Mouse (Mus musculus) midbrain, postnatal 0 days (tissue): ENCODE measurements at regions not wholly inside any gene's neighbourhood (a gene's known extent, or its start where the extent isn't known, plus 50 kb on each side); places are given as distances from the start of the nearest gene placed in this dataset.

Source experiments
- ATAC-seq: fragments of 200-750 bp; cut with Nextera tagmentation; 2 replicates; pipeline ENCODE4 v1.8.0; 2017; ENCODE audit warnings: moderate number of reproducible peaks, mild to moderate bottlenecking, moderate TSS enrichment, moderate library complexity; ENCODE audit not compliant: low FRiP score
- DNase-seq: peaks from one replicate; pipeline ENCODE4 v3.0.0-alpha.2; 2015; ENCODE audit warnings: low spot score
- H3K27ac ChIP-seq: fragments of 300-500 bp; sonication (generic); 2 replicates; pipeline ENCODE4 v1.5.1; 2014; ENCODE audit warnings: low read depth, mild to moderate bottlenecking, low read length, mixed read lengths
- H3K27me3 ChIP-seq: fragments of 300-500 bp; sonication (generic); 2 replicates; pipeline ENCODE4 v1.6.1; 2014; ENCODE audit warnings: low read length, control low read depth, mixed read lengths; ENCODE audit not compliant: insufficient read depth
- H3K36me3 ChIP-seq: fragments of 300-500 bp; sonication (generic); 2 replicates; pipeline ENCODE4 v1.6.1; 2014; ENCODE audit warnings: low read length, control low read depth, mixed read lengths; ENCODE audit not compliant: insufficient read depth
- H3K4me1 ChIP-seq: fragments of 300-500 bp; sonication (generic); 2 replicates; pipeline ENCODE4 v1.6.1; 2014; ENCODE audit warnings: mild to moderate bottlenecking, control low read depth, antibody characterized with exemption, low read length, mixed read lengths; ENCODE audit not compliant: insufficient read depth
- H3K4me2 ChIP-seq: fragments of 300-500 bp; sonication (generic); 2 replicates; pipeline ENCODE4 v1.6.1; 2014; ENCODE audit warnings: low read depth, mild to moderate bottlenecking, low read length, mixed read lengths; ENCODE audit not compliant: poor library complexity, severe bottlenecking
- H3K4me3 ChIP-seq: fragments of 300-500 bp; sonication (generic); 2 replicates; pipeline ENCODE4 v1.5.1; 2014; ENCODE audit warnings: low read depth, mild to moderate bottlenecking, low read length, moderate library complexity
- H3K9ac ChIP-seq: fragments of 300-500 bp; sonication (generic); replicated peaks from 2 replicates; pipeline ENCODE4 v1.6.1; 2014; ENCODE audit warnings: mild to moderate bottlenecking, low read length, moderate library complexity, mixed read lengths; ENCODE audit not compliant: poor library complexity, severe bottlenecking
- H3K9me3 ChIP-seq: fragments of 300-500 bp; sonication (generic); 2 replicates; pipeline ENCODE4 v1.6.1; 2016; ENCODE audit warnings: low read length, control low read depth
- CTCF ChIP-seq: IDR thresholded peaks from 2 replicates; pipeline ENCODE4 v1.5.1; 2016; ENCODE audit warnings: antibody characterized with exemption, mild to moderate bottlenecking
- WGBS: fragments of 180-500 bp; shearing (Covaris S2); extraction: QIAGEN DNeasy Blood & Tissue Kit; methylation state at CpG from one replicate; pipeline ENCODE4 v1.1.7; 2014; 5-methylcytosine and 5-hydroxymethylcytosine counted together

GRCm38 (mm10) chr1:73702428-73702842, 421.8 kb downstream of the Tns1 start:
- Histone ChIP-seq H3K4me1 (no peaks in the 10 kb centered on the region), H3K27me3 (no peaks in the 10 kb centered on the region), H3K4me2 (no peak overlapping the region), H3K27ac (no peak overlapping the region), H3K36me3 (no peaks in the 10 kb centered on the region), H3K9ac (no peak overlapping the region), H3K9me3 (no peaks in the 10 kb centered on the region), H3K4me3 (no peak overlapping the region)
- DNase-seq (no peak), ATAC-seq (no peak)
- 75% methylated on average over 4 of the region's 4 CpGs for WGBS
- no peak for TF ChIP-seq CTCF

DNA sequence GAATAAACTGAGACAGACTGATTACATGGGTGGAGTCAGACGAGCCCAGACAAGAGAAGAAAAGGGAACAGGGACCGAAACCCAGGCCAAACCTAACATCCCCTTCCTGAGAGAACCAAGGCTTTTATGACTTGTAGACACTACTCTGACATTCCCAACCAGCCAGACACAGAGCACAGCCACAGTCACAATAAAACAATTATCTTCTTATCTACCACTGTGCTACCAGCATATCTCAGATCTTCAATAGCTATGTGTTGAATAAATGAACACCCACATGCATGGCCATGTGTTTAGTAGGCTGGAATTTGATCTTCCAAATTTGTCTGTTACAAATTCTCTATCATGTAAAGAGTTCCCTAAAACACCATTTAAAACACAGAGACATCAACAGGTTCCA, 430.7 kb downstream of the Tns1 start:
- Histone ChIP-seq H3K9ac (no peak overlapping the region), H3K4me3 (no peak overlapping the region), H3K36me3 (no peaks in the 10 kb centered on the region), H3K9me3 (no peaks in the 10 kb centered on the region), H3K27ac (no peak overlapping the region), H3K4me1 (no peaks in the 10 kb centered on the region), H3K27me3 (no peaks in the 10 kb centered on the region), H3K4me2 (no peak overlapping the region)
- WGBS, result 59% methylated on average over 2 of the region's 2 CpGs
- DNase-seq, result no peak
- TF ChIP-seq CTCF, result no peak
- no peak for ATAC-seq

DNA sequence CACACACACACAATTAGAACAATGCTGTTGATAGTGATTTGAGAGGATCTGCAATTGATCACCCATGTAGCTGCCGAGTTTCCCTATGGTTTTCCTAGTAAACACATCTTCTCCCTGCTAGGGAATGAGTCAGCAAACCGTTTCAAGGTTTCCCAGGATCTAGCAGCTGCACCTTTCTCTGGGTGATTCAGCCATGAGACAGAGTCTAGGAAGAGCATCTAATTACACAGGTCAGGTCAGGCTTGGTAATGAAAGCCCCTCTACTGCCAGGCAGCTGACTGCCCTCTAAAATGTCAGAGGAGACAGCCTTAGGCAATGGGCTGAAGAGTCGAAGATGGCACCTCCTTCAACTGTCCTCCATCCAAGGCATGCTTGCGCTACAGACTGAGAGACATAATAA, 438.5 kb downstream of the Tns1 start:
- no peak overlapping the region for H3K9ac ChIP-seq

GRCm38 (mm10) chr1:73685066-73685465, 439.2 kb downstream of the Tns1 start:
- Histone ChIP-seq H3K4me1 (no peaks in the 10 kb centered on the region), H3K4me3 (no peak overlapping the region), H3K27ac (no peak overlapping the region), H3K9me3 (no peaks in the 10 kb centered on the region), H3K27me3 (no peaks in the 10 kb centered on the region), H3K9ac (no peak overlapping the region), H3K36me3 (no peaks in the 10 kb centered on the region), H3K4me2 (no peak overlapping the region)
- WGBS, result 88% methylated on average over 4 of the region's 4 CpGs
- DNase-seq, result no peak
- no peak for ATAC-seq
- TF ChIP-seq CTCF, result no peak

More for the DNA sequence above, 438.5 kb downstream of the Tns1 start:
- TF ChIP-seq CTCF, result no peak
- Histone ChIP-seq H3K4me3 (no peak overlapping the region), H3K4me1 (no peaks in the 10 kb centered on the region), H3K27me3 (no peaks in the 10 kb centered on the region), H3K36me3 (no peaks in the 10 kb centered on the region), H3K4me2 (no peak overlapping the region), H3K9me3 (no peaks in the 10 kb centered on the region), H3K27ac (no peak overlapping the region)
- 86% methylated on average over 4 of the region's 4 CpGs for WGBS
- DNase-seq (no peak), ATAC-seq (no peak)

DNA sequence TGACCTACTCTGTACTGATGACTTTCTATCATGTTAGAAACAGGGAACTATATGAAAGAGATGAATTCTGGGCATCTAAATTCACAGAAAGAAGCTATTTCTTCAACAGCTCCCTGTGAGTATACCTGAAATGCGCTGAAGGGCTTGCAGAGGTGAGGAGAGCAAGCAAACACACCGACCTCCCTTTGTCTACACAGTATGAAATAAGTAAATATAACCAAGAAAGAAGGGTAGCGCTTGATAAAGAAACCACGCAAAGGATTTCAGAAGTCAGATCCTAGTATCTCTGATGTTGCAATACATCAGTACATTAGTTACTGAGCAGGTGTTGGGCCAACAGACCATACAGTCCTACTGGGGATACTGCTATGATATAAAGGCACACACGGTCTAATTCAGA, 440.1 kb downstream of the Tns1 start:
- Histone ChIP-seq H3K4me2 (no peak overlapping the region), H3K4me1 (no peaks in the 10 kb centered on the region), H3K9me3 (no peaks in the 10 kb centered on the region), H3K4me3 (no peak overlapping the region), H3K9ac (no peak overlapping the region), H3K27ac (no peak overlapping the region), H3K36me3 (no peaks in the 10 kb centered on the region), H3K27me3 (no peaks in the 10 kb centered on the region)
- DNase-seq (no peak), ATAC-seq (no peak)
- WGBS, result 95% methylated on average over 5 of the region's 5 CpGs
- TF ChIP-seq CTCF, result no peak

DNA sequence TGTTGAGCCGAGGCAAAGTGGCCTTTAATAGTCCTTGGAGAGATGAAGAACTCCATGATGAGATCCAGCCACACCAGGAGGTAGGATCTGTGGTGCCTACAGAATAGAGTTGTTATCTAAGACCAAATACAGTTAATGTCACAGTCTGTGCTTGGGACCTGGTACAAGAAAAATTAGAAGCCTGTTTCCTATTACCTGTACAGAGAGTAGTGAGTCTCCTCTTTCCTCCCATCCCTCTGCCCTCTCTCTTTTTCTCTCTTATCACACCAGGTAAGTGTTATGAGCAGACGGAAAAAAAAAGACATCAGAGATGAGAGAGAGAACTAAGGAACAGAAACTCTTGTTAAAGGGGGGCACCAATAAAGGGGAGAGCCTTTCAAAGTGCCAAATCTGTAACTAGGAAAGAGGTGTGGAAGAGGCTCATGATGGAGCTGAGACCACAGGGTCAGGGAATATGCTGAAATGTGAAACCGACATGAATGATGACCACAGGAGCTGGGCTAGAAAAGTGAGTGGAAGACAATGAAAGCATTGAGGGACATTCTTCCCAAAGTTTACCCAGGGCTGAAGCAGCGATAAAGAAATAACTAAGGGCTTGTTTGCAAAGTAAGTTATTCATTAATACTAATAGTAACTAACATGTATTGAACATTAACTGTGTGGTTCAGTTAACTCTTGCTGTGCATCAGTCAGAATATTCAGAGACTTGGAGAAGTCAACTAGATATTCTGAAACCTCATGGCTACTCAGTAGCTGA, 440.9 kb downstream of the Tns1 start:
- no peak for DNase-seq
- Histone ChIP-seq H3K4me1 (no peaks in the 10 kb centered on the region), H3K27ac (no peak overlapping the region), H3K4me2 (no peak overlapping the region), H3K9ac (no peak overlapping the region), H3K4me3 (no peak overlapping the region), H3K27me3 (no peaks in the 10 kb centered on the region), H3K9me3 (no peaks in the 10 kb centered on the region), H3K36me3 (no peaks in the 10 kb centered on the region)
- TF ChIP-seq CTCF, result no peak
- ATAC-seq, result no peak
- WGBS, result 82% methylated on average over 4 of the region's 4 CpGs
